Mouse (Mus musculus): ENCODE measurements around the gene Rere.
A peak's percentile ranks its signal among the peaks of the same experiment; 100 is the strongest.

Gene Rere

GRCm38 (mm10) chr4:150281018-150281761, at the start of gene Rere:
Gene Rere, plus strand, starts transcription at chr4:150281646.
- peak; percentile 97 to 99 for DNase-seq (ENCODE audit: low spot score in 2 of 2)

DNA sequence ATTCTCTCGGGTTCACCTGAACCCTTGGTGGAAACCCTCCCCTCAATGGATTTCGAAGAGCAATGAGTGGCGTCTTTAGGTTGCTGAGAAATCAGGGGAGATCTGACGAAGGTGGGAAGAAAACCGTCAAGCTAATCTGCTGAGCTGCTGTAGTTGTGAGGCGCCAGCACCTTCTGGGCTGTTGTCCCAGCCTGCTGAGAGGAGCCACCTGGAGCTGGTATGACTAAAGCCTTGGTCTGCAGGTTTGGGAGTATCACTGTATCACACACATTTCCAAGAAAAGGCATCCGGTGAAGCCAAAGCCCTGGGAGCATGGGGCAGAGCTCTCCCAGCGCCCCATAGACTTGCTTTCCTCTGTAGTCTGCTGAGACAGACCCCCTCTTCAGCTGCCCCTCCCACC, 49.6 kb upstream of the Rere start:
- no peak for DNase-seq (ENCODE audit: low spot score in 2 of 2)

DNA sequence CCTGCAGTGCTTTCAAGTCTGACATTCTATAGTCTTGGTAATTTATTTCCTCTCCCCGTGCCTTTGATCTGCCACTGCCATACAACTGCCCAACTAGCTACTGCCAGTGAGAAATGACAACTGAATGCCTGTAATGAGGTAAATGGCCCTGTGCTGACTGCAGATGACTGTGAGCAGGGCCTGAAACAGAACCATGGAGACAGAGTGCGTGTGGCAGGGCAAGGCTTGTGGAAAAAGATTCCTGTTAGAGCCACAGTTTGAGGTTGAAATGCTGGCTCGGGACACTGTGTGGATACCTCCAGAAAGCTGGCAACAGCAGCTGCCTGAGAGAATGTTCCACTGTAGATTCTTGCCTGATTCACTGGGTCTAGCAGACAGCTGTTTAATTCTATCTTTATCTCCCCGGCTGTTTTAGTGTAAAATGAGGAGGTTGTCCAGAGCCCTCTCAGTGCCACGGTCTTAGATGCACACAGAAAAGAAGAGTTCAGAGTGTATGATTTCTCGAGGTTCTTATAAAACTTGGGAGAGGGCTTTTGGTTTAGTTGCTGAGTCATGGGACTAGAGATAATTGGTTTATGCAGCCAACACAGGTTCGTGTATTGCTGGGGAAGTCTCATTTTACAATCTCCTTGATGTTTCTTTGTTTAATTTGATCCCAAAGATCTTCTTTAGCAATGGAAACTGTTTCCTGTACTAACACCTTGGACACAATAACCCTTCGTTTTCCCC, 46.7 kb upstream of the Rere start:
- DNase-seq (ENCODE audit: low spot score in 2 of 2): no peak

GRCm38 (mm10) chr4:150235585-150235984, 45.9 kb upstream of the Rere start:
- no peak for DNase-seq (ENCODE audit: low spot score in 2 of 2)

GRCm38 (mm10) chr4:150236031-150236430, 45.4 kb upstream of the Rere start:
- no peak for DNase-seq (ENCODE audit: low spot score in 2 of 2)

DNA sequence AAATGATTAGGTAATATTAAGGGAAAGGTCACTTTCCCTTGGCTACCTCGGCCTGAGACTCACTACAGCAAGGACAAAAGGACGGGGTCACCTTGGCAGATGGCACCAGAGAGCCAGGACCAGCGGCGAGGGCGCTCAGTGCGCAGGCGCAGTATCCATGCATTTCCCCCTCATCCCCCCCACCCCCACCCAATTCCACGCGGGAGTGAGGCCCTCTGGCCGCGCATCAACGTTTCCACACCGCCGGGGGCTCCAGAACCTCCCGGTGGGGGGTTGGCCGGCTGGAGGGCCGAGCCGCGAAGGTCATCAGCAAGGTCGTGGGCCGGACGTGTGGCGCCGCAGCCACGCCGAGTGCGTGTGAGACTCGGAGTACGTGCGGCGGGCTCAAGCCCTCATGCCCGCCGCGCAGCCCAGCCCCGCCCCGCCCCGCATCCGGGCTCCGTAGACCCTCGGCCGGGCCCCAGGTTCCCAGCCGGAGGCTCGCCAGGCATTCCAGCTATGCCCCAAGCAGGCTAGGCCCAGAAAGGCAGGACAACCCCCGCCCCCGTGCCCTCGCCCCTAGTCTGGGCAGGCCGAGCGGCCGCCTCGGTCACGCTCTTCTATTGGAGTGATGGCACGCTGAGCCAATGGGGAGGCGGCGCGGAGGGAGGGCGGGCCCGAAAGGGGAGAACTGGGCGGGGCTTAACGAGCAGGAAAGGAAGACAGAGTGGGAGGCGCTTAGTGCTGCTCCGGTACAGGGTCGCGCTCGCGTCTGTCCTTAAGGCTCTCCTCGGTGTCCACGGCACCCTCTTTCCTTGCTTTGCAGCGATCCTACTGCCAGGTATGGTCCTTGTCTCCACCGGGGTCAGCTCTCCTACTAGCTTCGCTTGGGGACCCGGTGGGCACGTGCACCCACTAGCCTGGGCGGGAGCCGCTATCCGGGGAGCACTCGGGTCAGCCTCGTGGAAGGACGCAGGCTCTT, 44.6 kb upstream of the Rere start, which contains the start of gene Eno1:
Gene Eno1 (plus strand): TSS at position 201 of the 961 bp plus-strand sequence.
- DNase-seq (ENCODE audit: low spot score in 2 of 2): peak; percentile 93 to 96

DNA sequence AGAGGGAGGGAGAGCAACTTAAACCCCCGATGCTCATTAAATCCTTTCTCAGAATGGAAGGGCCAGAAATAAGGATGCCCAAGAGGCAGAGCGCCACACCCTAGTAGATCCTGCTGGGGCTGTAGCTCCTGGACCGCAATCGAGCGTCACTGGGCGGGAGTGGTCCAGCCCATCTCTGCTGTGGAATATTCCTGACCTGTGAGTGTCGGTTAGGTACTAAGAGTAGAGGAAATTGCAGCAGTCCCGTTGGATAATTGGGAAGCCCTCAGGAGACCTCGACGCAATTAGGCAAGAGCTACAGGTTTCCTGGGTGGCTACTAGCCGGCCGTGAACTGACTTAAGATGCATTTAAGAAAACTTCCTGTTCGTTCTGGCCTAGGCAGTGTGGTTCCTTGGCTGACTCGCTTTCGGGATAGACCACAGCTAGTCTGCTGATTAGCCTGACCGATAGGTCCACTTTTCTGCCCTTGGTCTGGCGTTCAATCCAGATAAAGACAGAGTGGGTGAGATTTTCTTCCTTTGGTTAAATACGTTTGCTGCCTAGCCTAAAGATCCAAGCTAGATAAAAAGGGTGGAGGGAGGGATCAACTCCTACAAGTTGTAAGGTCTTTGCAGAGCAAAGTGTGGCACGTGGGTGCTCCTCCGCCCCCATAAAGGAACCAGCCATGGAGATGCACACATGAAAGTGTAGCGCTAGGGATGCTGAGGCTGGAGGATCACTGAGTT, 43.6 kb upstream of the Rere start:
- peak; percentile 14 to 30 for DNase-seq (ENCODE audit: low spot score in 2 of 2)

DNA sequence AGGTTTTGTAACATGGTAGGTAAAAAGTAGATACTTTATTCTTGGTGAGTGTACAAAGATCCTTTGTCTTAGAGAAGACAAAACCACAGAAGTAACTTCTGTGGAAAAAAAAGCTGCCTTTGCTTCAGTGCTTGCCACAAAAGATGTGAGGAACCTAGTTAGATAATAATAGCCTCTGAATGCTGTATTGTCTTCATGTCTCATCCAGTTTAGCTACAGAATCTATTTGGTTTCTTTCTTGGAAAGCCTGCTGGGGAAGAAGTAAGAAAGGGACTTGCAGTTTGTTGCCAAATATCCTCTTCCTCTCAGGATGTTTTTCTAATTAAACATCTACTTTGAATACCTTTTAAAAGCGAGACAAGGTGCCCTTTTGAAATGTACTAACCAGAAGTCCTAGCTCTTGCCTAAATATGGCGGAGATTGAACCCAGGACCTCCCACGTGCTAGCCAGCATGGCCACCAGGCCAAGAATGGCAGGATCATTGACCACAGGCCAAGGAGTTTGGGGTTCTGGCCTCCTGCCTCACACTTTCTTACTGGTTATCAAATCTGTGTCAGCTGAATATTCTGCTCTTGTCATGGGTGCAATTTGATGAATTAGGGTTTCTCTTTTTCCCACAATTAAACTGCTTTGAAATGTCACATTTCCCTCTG, 42.9 kb upstream of the Rere start:
- DNase-seq (ENCODE audit: low spot score in 2 of 2): no peak

GRCm38 (mm10) chr4:150239087-150239480, 42.4 kb upstream of the Rere start:
- DNase-seq (ENCODE audit: low spot score in 2 of 2): no peak

DNA sequence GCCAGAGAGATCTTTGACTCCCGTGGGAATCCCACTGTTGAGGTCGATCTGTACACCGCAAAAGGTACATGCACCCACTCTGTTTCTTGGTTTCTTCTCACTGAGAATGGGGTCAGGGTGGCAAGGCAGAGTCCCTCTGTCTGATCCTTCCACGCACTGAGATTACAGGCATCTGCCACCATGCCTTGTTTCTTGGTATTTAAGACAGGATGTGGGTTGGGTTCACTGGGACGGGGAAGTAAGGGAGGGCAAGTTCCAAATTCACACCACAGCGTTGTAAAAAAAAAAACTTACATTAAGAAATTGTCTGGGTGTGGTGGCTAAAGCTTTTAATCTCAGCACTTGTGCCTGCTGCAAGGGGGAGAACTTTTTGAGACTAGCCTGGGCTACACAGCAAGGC, 41.9 kb upstream of the Rere start:
- DNase-seq (ENCODE audit: low spot score in 2 of 2): no peak

GRCm38 (mm10) chr4:150239951-150240368, 41.5 kb upstream of the Rere start:
- peak; percentile 45 to 68 for DNase-seq (ENCODE audit: low spot score in 2 of 2)

DNA sequence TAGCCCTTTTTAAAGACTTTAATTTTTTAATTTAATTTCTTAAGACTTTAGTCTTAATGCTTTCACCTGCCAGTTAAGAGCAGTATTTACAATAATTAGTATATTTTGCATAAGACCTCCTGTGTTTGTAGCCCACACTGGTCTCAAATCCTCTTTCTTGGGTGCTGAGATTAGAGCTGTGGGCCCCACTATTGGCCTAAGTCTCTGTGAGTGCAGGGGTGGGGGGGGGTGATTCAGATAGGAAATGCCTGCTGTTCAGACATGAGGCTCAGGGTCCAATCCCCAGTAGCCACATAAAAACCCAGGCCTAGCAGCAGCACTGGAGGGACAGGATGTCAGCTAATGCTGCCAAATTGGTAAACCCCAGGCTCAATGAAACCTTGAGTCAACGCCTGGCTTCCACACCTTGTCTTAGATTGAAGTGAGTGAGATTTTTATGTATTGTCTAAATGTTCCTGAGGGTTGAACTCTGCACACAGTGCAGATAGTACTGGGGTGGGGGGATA, 41.0 kb upstream of the Rere start:
- DNase-seq (ENCODE audit: low spot score in 2 of 2): no peak

DNA sequence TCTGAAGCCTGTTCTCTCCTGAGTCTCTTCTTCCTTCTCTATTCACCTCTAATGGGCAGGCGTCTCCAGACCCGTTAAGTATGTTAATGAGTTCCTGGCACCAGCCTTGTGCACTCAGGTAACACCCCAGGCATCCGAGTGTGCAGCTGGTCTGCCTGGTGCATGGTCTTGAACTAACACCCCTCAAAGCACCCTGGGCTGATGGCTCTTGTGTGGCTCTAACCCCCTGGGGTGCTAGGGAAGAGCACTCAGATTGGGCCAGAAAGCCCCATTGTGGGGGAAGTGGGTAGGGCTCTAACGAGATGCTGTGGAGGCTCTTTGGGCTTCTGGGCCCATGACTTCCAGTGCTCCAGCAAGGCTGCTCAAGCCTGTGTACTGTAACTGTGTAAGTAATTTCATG, 39.7 kb upstream of the Rere start:
- no peak for DNase-seq (ENCODE audit: low spot score in 2 of 2)

- DNase-seq (ENCODE audit: low spot score in 2 of 2): no peak
These were observed 38.7 kb upstream of the Rere start for GRCm38 (mm10) chr4:150242745-150243144.

DNA sequence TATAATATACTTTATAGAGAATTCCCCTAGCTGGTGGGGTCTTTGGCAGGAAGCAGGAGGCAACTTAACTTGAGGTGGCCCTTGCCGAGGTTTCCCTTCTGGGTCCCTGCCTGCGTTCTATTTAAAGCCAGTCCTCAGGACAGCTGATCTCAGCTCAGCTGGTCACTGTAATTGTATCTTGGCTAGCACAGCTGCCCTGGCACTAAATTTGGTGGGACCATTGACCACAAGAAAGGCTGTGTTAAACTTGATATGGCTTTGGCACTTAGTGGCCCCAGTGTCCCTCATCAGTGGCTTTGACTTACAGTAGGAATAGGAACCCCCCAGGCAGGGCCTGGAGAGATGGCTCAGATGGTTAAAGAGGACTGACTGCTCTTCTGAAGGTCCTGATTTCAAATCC, 35.6 kb upstream of the Rere start:
- no peak for DNase-seq (ENCODE audit: low spot score in 2 of 2)

DNA sequence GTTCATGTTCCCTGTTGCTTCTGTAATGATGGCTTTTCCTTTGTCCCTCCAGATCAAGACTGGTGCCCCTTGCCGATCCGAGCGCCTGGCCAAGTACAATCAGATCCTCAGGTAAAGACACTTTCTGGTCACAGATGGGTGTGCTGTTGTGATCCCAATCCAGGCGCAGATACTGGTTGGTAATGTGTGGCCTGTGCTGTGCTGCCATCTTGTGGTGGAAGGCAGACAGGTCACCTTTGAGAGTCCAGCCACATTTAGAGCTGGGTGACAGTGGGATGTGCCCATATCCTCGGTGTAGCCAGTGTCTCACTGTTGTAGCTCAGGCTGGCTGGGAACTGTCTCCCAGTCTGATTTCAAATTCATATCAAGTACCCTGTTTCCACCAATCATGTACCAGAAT, 33.4 kb upstream of the Rere start:
- DNase-seq (ENCODE audit: low spot score in 2 of 2): peak in 1 of 2 experiments; percentile 24

DNA sequence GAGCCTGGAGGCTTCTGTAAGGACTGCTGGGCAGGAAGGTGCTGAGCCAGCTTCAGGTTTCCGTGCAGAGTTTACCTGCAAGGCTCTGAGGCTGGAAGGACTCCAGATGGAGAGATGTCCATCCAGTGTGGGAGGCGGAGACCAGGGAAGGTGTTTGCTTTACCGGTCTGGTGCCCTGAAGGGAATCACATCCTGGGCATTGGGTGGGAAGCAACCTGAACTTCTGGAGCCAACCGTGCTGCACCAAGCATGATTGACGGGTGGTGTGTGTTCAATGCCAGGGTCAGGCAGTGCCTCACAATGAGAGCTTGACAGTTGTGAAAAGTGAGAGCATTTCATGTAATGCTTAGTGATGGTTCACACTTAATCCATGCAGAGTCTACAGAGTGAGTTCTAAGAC, 32.5 kb upstream of the Rere start:
- no peak for DNase-seq (ENCODE audit: low spot score in 2 of 2)

- no peak for DNase-seq (ENCODE audit: low spot score in 2 of 2)
These were observed 31.6 kb upstream of the Rere start for GRCm38 (mm10) chr4:150249731-150250270.

DNA sequence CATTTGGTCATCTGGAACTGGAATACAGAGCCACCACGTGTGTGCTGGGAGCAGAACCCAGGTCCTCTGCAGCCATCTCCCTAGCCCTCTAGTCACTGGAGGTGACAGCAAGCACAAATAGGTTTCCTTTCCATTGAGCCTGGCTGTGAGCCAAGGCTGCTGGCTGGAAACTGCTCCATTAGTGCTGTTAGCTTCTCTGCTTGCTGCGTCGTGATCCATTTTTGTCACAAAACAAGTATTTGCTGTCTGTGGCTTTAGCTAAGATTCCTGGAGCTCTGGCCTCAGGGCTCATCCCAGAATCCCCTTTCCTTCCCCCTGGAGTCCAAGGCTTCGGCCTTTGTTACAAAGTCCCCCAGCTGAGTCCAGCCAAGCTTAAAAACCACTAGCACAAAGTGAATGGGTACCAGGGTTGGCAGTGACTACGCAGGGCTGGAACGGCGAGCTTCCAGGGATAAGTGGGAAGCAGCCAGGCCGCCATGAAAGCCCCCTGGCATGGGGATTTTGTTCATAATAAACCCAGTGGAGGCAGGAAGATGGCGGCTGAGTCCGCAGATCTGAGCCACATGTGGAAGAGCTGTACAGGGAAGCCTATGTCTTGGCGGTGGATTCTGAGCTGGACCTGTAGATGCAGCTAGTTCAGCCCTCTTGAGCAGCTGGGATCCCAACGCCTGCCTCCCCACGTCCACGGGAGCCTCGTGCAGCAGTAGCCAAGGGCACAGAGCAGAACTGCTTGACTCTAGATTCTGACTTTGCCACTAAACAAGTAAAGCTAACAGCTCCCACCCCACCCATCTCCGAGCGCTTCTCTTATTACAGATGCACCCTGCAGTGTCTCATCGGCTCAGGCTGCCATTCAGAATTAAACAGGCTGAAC, 30.7 kb upstream of the Rere start:
- DNase-seq (ENCODE audit: low spot score in 2 of 2): no peak
